Mouse (Mus musculus): ENCODE measurements around the gene Sav1. TPM values are rescaled to one million over a fixed set of nuclear protein-coding genes. Genes with fewer than 3 reads are reported as not detected.
A peak's percentile ranks its signal among the peaks of the same experiment; 100 is the strongest.

Gene Sav1
- polyA plus RNA-seq, 1 experiment from 2014 or later, result 7.3 TPM

- no peak for ATAC-seq (ENCODE audit: low FRiP score, low read depth)
- peak overlapping the region; percentile 88 for H3K4me3 ChIP-seq
- H3K4me2 ChIP-seq (replicated peaks), result peak overlapping the region; percentile 77
- H3K9me3 ChIP-seq, result no peaks in the 10 kb centered on the region
- H3K36me3 ChIP-seq, result peaks cover 27% of the 10 kb centered on the region; the same call in 1 of the 2 replicates
- H3K27ac ChIP-seq (replicated peaks), result no peak overlapping the region
- H3K4me1 ChIP-seq, result peaks cover 12% of the 10 kb centered on the region
- peak overlapping the region; percentile 95; the same call in 1 of the 2 replicates for H3K9ac ChIP-seq (replicated peaks)
- WGBS, result 40% methylated on average over 4 of the region's 4 CpGs
- no peaks in the 10 kb centered on the region for H3K27me3 ChIP-seq
Measured at GRCm38 (mm10) chr12:69985546-69985945, 1.3 kb downstream of the Sav1 start.

GRCm38 (mm10) chr12:69982874-69983273 is 3.9 kb downstream of the Sav1 start:
- WGBS, result 72% methylated on average over 5 of the region's 5 CpGs
- ATAC-seq (ENCODE audit: low FRiP score, low read depth), result no peak
- Histone ChIP-seq H3K36me3 (peaks cover 27% of the 10 kb centered on the region; the same call in 1 of the 2 replicates), H3K9me3 (no peaks in the 10 kb centered on the region), H3K27me3 (no peaks in the 10 kb centered on the region), H3K4me1 (peaks cover 12% of the 10 kb centered on the region), H3K4me2 (replicated peaks) (no peak overlapping the region), H3K9ac (replicated peaks) (no peak overlapping the region), H3K27ac (replicated peaks) (no peak overlapping the region), H3K4me3 (no peak overlapping the region)

GRCm38 (mm10) chr12:69977376-69977998 is 9.3 kb downstream of the Sav1 start:
- peaks cover 9% of the 10 kb centered on the region; the same call in 1 of the 2 replicates for H3K36me3 ChIP-seq
- no peak overlapping the region for H3K27ac ChIP-seq (replicated peaks)
- H3K9me3 ChIP-seq, result no peaks in the 10 kb centered on the region
- no peak overlapping the region for H3K4me2 ChIP-seq (replicated peaks)
- H3K4me3 ChIP-seq, result no peak overlapping the region
- 89% methylated on average over 9 of the region's 9 CpGs for WGBS
- peaks cover 6% of the 10 kb centered on the region; the same call in 1 of the 2 replicates for H3K4me1 ChIP-seq
- ATAC-seq (ENCODE audit: low FRiP score, low read depth), result no peak
- H3K27me3 ChIP-seq, result no peaks in the 10 kb centered on the region
- no peak overlapping the region for H3K9ac ChIP-seq (replicated peaks)

- Histone ChIP-seq H3K27me3 (no peaks in the 10 kb centered on the region), H3K9me3 (no peaks in the 10 kb centered on the region), H3K9ac (replicated peaks) (no peak overlapping the region), H3K27ac (replicated peaks) (no peak overlapping the region), H3K4me2 (replicated peaks) (no peak overlapping the region), H3K4me3 (no peak overlapping the region), H3K4me1 (peaks cover 6% of the 10 kb centered on the region; the same call in 1 of the 2 replicates), H3K36me3 (peaks cover 3% of the 10 kb centered on the region)
- no peak for ATAC-seq (ENCODE audit: low FRiP score, low read depth)
- 90% methylated on average over 6 of the region's 6 CpGs for WGBS
Measured at GRCm38 (mm10) chr12:69976688-69977087, 10.1 kb downstream of the Sav1 start.

- ATAC-seq (ENCODE audit: low FRiP score, low read depth), result no peak
- Histone ChIP-seq H3K36me3 (peaks cover 29% of the 10 kb centered on the region), H3K27me3 (no peaks in the 10 kb centered on the region), H3K4me2 (replicated peaks) (no peak overlapping the region), H3K4me1 (peaks cover 6% of the 10 kb centered on the region; the same call in 1 of the 2 replicates), H3K27ac (replicated peaks) (no peak overlapping the region), H3K4me3 (no peak overlapping the region), H3K9me3 (no peaks in the 10 kb centered on the region), H3K9ac (replicated peaks) (no peak overlapping the region)
Measured at GRCm38 (mm10) chr12:69973666-69974065, 13.1 kb downstream of the Sav1 start.

GRCm38 (mm10) chr12:69968154-69968553 is 18.6 kb downstream of the Sav1 start:
- 71% methylated on average over 5 of the region's 5 CpGs for WGBS
- Histone ChIP-seq H3K27me3 (no peaks in the 10 kb centered on the region), H3K4me2 (replicated peaks) (no peak overlapping the region), H3K9me3 (no peaks in the 10 kb centered on the region), H3K4me3 (no peak overlapping the region), H3K9ac (replicated peaks) (no peak overlapping the region), H3K4me1 (no peaks in the 10 kb centered on the region), H3K36me3 (peaks cover 69% of the 10 kb centered on the region), H3K27ac (replicated peaks) (no peak overlapping the region)
- no peak for ATAC-seq (ENCODE audit: low FRiP score, low read depth)

GRCm38 (mm10) chr12:69967112-69967511 is 19.7 kb downstream of the Sav1 start:
- no peak overlapping the region for H3K27ac ChIP-seq (replicated peaks)
- 93% methylated on average over 6 of the region's 6 CpGs for WGBS

GRCm38 (mm10) chr12:69966071-69966470 is 20.7 kb downstream of the Sav1 start:
- H3K4me3 ChIP-seq, result no peak overlapping the region
- 89% methylated on average over 5 of the region's 5 CpGs for WGBS
- no peaks in the 10 kb centered on the region for H3K27me3 ChIP-seq
- H3K36me3 ChIP-seq, result peaks cover 82% of the 10 kb centered on the region
- no peak overlapping the region for H3K4me2 ChIP-seq (replicated peaks)
- ATAC-seq (ENCODE audit: low FRiP score, low read depth), result no peak
- H3K9me3 ChIP-seq, result no peaks in the 10 kb centered on the region
- H3K9ac ChIP-seq (replicated peaks), result no peak overlapping the region
- no peaks in the 10 kb centered on the region for H3K4me1 ChIP-seq
- no peak overlapping the region for H3K27ac ChIP-seq (replicated peaks)

More at GRCm38 (mm10) chr12:69967112-69967511, 19.7 kb downstream of the Sav1 start:
- ATAC-seq (ENCODE audit: low FRiP score, low read depth), result no peak
- Histone ChIP-seq H3K27me3 (no peaks in the 10 kb centered on the region), H3K36me3 (peaks cover 79% of the 10 kb centered on the region), H3K9me3 (no peaks in the 10 kb centered on the region), H3K4me2 (replicated peaks) (no peak overlapping the region), H3K9ac (replicated peaks) (no peak overlapping the region), H3K4me3 (no peak overlapping the region), H3K4me1 (no peaks in the 10 kb centered on the region)

- no peak overlapping the region for H3K4me3 ChIP-seq
- no peaks in the 10 kb centered on the region for H3K27me3 ChIP-seq
- H3K4me1 ChIP-seq, result no peaks in the 10 kb centered on the region
- H3K27ac ChIP-seq (replicated peaks), result no peak overlapping the region
- H3K9ac ChIP-seq (replicated peaks), result no peak overlapping the region
- peaks cover 81% of the 10 kb centered on the region for H3K36me3 ChIP-seq
- H3K4me2 ChIP-seq (replicated peaks), result no peak overlapping the region
- no peak for ATAC-seq (ENCODE audit: low FRiP score, low read depth)
- no peaks in the 10 kb centered on the region for H3K9me3 ChIP-seq
- WGBS, result 84% methylated on average over 3 of the region's 3 CpGs
Measured at GRCm38 (mm10) chr12:69965644-69966043, 21.2 kb downstream of the Sav1 start.

- no peak for ATAC-seq (ENCODE audit: low FRiP score, low read depth)
- Histone ChIP-seq H3K36me3 (peaks cover 77% of the 10 kb centered on the region), H3K4me1 (no peaks in the 10 kb centered on the region), H3K27me3 (no peaks in the 10 kb centered on the region), H3K4me2 (replicated peaks) (no peak overlapping the region), H3K9me3 (no peaks in the 10 kb centered on the region), H3K9ac (replicated peaks) (no peak overlapping the region), H3K27ac (replicated peaks) (no peak overlapping the region), H3K4me3 (no peak overlapping the region)
- WGBS, result 88% methylated on average over 6 of the region's 6 CpGs
Measured at GRCm38 (mm10) chr12:69963141-69963540, 23.7 kb downstream of the Sav1 start.

- Histone ChIP-seq H3K27me3 (no peaks in the 10 kb centered on the region), H3K4me1 (no peaks in the 10 kb centered on the region), H3K27ac (replicated peaks) (no peak overlapping the region), H3K9ac (replicated peaks) (no peak overlapping the region), H3K9me3 (no peaks in the 10 kb centered on the region), H3K4me3 (no peak overlapping the region), H3K36me3 (peaks cover 75% of the 10 kb centered on the region), H3K4me2 (replicated peaks) (no peak overlapping the region)
- ATAC-seq (ENCODE audit: low FRiP score, low read depth), result no peak
- WGBS, result 67% methylated on average over 4 of the region's 4 CpGs
Measured at GRCm38 (mm10) chr12:69962468-69962867, 24.3 kb downstream of the Sav1 start.

- Histone ChIP-seq H3K4me1 (no peaks in the 10 kb centered on the region), H3K27ac (replicated peaks) (no peak overlapping the region), H3K27me3 (no peaks in the 10 kb centered on the region), H3K9ac (replicated peaks) (no peak overlapping the region), H3K4me2 (replicated peaks) (no peak overlapping the region), H3K4me3 (no peak overlapping the region), H3K9me3 (no peaks in the 10 kb centered on the region), H3K36me3 (peaks cover 57% of the 10 kb centered on the region)
- 89% methylated on average over 2 of the region's 2 CpGs for WGBS
- ATAC-seq (ENCODE audit: low FRiP score, low read depth), result no peak
Measured at GRCm38 (mm10) chr12:69957378-69957777, 29.4 kb downstream of the Sav1 start.

GRCm38 (mm10) chr12:69947502-69947901 is 39.3 kb downstream of the Sav1 start:
- 83% methylated on average over 3 of the region's 3 CpGs for WGBS
- H3K9ac ChIP-seq (replicated peaks), result no peak overlapping the region
- peaks cover 17% of the 10 kb centered on the region; the same call in 1 of the 2 replicates for H3K36me3 ChIP-seq
- H3K4me2 ChIP-seq (replicated peaks), result no peak overlapping the region
- no peaks in the 10 kb centered on the region for H3K27me3 ChIP-seq
- H3K4me3 ChIP-seq, result no peak overlapping the region
- no peak overlapping the region for H3K27ac ChIP-seq (replicated peaks)
- no peak for ATAC-seq (ENCODE audit: low FRiP score, low read depth)
- H3K4me1 ChIP-seq, result no peaks in the 10 kb centered on the region
- H3K9me3 ChIP-seq, result no peaks in the 10 kb centered on the region

Measured in midbrain, embryonic 12.5 days (tissue).